Mouse (Mus musculus) layer of hippocampus, postnatal 10 days (tissue): Measurements from ENCODE around the gene Ampd1. TPM values are rescaled to one million over a fixed set of nuclear protein-coding genes. Genes with fewer than 3 reads are reported as not detected.

Experiments
- DNase-seq, 2 experiments: peaks; one replicate each; pipeline ENCODE4 v3.0.0; 2021; ENCODE audit warnings: low spot score in 2 of 2
- total RNA-seq, 2 experiments: library from RNA; stranded (reverse); gene quantifications; 2 replicates each; pipeline ENCODE4 v1.2.3; 2021

Ampd1 gene
- total RNA-seq, 2 experiments from 2014 or later = not detected

DNA sequence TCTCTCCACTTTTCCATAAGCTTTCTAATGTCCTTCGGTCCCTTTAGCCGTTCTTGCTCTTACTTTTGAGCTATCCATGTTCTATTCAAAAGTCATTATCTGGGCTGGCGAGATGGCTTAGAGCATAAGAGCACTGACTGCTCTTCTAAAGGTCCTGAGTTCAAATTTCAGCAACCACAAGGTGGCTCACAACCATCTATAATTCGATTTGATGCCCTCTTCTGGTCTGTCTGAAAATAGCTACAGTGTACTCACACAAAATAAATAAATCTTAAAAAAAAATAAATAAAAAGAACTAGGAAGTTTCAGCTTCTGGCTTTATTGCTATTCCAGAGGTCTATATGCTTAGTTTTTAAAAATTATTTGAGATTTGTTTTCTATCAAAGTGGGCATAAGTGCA, 74.0 kb downstream of the Ampd1 start:
- DNase-seq = no peak

DNA sequence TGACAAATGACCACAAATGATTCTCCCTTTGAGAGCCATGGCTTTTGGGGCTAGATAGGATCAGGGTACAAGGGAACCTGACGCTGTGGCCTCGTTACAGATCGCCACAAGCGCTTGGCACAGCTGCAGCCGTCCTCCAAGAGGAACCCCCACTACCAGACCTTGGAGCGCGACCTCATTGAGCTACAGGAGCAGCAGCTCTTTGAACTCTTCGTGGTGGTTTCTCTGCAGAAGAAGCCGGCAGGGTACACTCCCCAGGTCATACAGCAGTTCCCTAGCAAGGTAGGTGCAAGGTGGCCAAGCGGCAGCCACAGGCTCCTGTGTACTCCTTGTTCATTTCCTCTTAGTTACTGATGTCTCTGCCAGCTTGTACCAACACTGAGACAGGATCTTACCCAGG, 75.1 kb downstream of the Ampd1 start:
- no peak for DNase-seq

Other genes starting within 250 kb of the Ampd1 start
- not detected for gene Sycp1, start 137.9 kb upstream of the Ampd1 start, total RNA-seq
- not detected for gene Nr1h5, start 109.9 kb upstream of the Ampd1 start, total RNA-seq
- gene Sike1, start 78.3 kb upstream of the Ampd1 start, total RNA-seq = 100 to 1,000 TPM in 1 of 2 experiments, 10 to 100 TPM in 1; 90.6 to 101 TPM
- 100 to 1,000 TPM; 283 to 289 TPM for gene Csde1, start 53.6 kb upstream of the Ampd1 start, total RNA-seq
- 100 to 1,000 TPM; 122 to 163 TPM for gene Nras, start 15.7 kb upstream of the Ampd1 start, total RNA-seq
- gene Dennd2c, start 28.6 kb downstream of the Ampd1 start, total RNA-seq = 1 to 10 TPM in 1 of 2 experiments, under 1 TPM in 1; 0.89 to 1.3 TPM
- 10 to 100 TPM; 75.0 to 79.2 TPM for gene Bcas2, start 97.6 kb downstream of the Ampd1 start, total RNA-seq
- 10 to 100 TPM; 54.4 to 56.4 TPM for gene Trim33, start 205.3 kb downstream of the Ampd1 start, total RNA-seq